Comparison of ENCODE assay signal across 8 mouse cellular contexts in the genomic region with DNA sequence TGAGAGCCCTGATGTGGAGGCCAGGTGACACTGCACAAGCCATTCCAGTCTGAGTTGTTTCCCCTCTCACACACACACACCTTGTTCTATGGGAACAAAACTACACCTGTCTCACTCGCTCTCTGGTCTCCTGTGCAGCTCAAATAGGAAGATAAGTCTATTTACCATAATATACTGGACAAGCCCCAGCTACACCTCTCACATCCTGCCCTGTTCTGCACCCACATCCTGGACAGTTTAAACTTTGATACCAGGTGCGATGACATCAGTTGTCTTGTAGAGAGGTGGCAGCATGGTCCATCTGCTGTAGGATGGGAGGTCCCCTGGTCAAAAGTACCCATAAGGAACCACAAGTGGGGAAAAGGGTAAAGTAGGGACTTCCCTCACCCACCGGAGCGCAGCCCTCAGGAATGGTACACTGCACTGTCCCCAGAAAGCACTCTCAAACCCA. TPM values are rescaled to one million over a fixed set of nuclear protein-coding genes. Genes with fewer than 3 reads are reported as not detected.
DNase-seq lines count a peak whose midpoint lies in the region; ATAC-seq and TF ChIP-seq lines count a peak whose summit lies in the region.

No protein-coding gene starts in this region.

- peak overlapping the region; percentile 83 for H3K4me2 ChIP-seq in hindbrain, embryonic 14.5 days (replicated peaks)

- peak; percentile 29 to 36 for DNase-seq in heart, adult 2 months
- no peak for DNase-seq in heart, postnatal 25 days (ENCODE audit: low spot score)
- DNase-seq in hindbrain, embryonic 14.5 days (ENCODE audit: low spot score), result no peak
- no peak for DNase-seq in midbrain, embryonic 10.5 days (ENCODE audit: low spot score)
- peak; percentile 48 for DNase-seq in thymus, postnatal 4 days
- DNase-seq in retina, postnatal 1 day, result no peak
- no peak for DNase-seq in urinary bladder, postnatal 25 days (ENCODE audit: low spot score)

- no peaks in the 10 kb centered on the region for H3K9me3 ChIP-seq in hindbrain, embryonic 14.5 days (ENCODE audit: control insufficient read depth, low read length)
- H3K9me3 ChIP-seq in midbrain, embryonic 10.5 days (replicated peaks), result no peaks in the 10 kb centered on the region

- 30% methylated on average over 4 of the region's 4 CpGs for WGBS in heart, adult 2 months
- 55% methylated on average over 4 of the region's 4 CpGs for WGBS in hindbrain, embryonic 14.5 days
- 62% methylated on average over 4 of the region's 4 CpGs for WGBS in midbrain, embryonic 10.5 days

- intact Hi-C loops in heart, adult 2 months (cut with DNase I), result loop anchor here (5.0 kb wide), 1 partner anchor 288 kb away; no protein-coding TSS in a partner anchor
- intact Hi-C loops in heart, postnatal 25 days (cut with DNase I), result loop anchor here (2.0 to 5.0 kb wide), 2 partner anchors 20 to 98 kb away; no protein-coding TSS in a partner anchor

- no peak for TF ChIP-seq EP300 in heart, adult 2 months (IDR thresholded peaks at IDR 0.05; ENCODE audit: insufficient read depth, low read depth, low read length)

- H3K27ac ChIP-seq in heart, adult 2 months, result peak overlapping the region; percentile 93
- H3K27ac ChIP-seq in hindbrain, embryonic 14.5 days, result peak overlapping the region; percentile 88; the same call in 1 of the 2 replicates
- H3K27ac ChIP-seq in midbrain, embryonic 10.5 days (replicated peaks), result peak overlapping the region; percentile 95; the same call in 1 of the 2 replicates

- peak overlapping the region; percentile 23 for H3K9ac ChIP-seq in heart, adult 2 months (ENCODE audit: low read depth, low read length)
- H3K9ac ChIP-seq in hindbrain, embryonic 14.5 days, result peak overlapping the region; percentile 98

- TF ChIP-seq POLR2A in heart, adult 2 months (IDR thresholded peaks at IDR 0.05; ENCODE audit: insufficient read depth, low read depth, low read length), result no peak

- peaks cover 2% of the 10 kb centered on the region; the same call in 1 of the 2 replicates for H3K36me3 ChIP-seq in heart, adult 2 months (ENCODE audit: control insufficient read depth, insufficient read depth, low read length)
- H3K36me3 ChIP-seq in hindbrain, embryonic 14.5 days (replicated peaks; ENCODE audit: control insufficient read depth, insufficient read depth), result no peaks in the 10 kb centered on the region
- no peaks in the 10 kb centered on the region for H3K36me3 ChIP-seq in midbrain, embryonic 10.5 days

- peaks cover 3% of the 10 kb centered on the region for H3K79me2 ChIP-seq in heart, adult 2 months (replicated peaks; ENCODE audit: control insufficient read depth, insufficient read depth, low read length)

- peaks cover 38% of the 10 kb centered on the region for H3K4me1 ChIP-seq in heart, adult 2 months (ENCODE audit: control insufficient read depth, insufficient read depth, low read length)
- H3K4me1 ChIP-seq in hindbrain, embryonic 14.5 days (replicated peaks; ENCODE audit: control insufficient read depth, insufficient read depth, low read length), result peaks cover 59% of the 10 kb centered on the region
- H3K4me1 ChIP-seq in midbrain, embryonic 10.5 days, result peaks cover 62% of the 10 kb centered on the region

- peak overlapping the region; percentile 90 for H3K4me3 ChIP-seq in heart, adult 2 months
- peak overlapping the region; percentile 96 for H3K4me3 ChIP-seq in hindbrain, embryonic 14.5 days (replicated peaks; ENCODE audit: low read length)
- H3K4me3 ChIP-seq in midbrain, embryonic 10.5 days, result peak overlapping the region; percentile 97

- H3K27me3 ChIP-seq in heart, adult 2 months (ENCODE audit: control insufficient read depth, insufficient read depth, low read length), result no peaks in the 10 kb centered on the region
- no peaks in the 10 kb centered on the region for H3K27me3 ChIP-seq in hindbrain, embryonic 14.5 days (ENCODE audit: control insufficient read depth, insufficient read depth, low read length)
- H3K27me3 ChIP-seq in midbrain, embryonic 10.5 days (ENCODE audit: low read depth, poor library complexity, severe bottlenecking), result no peaks in the 10 kb centered on the region

- TF ChIP-seq CTCF in heart, adult 2 months (IDR thresholded peaks at IDR 0.05), result no peak

- ATAC-seq in activated CD4-positive, CD25-positive, alpha-beta regulatory T cell, adult 4 months, result peak; percentile 50
- ATAC-seq in hindbrain, embryonic 14.5 days (ENCODE audit: low FRiP score), result no peak

RNA-seq across cellular contexts. Expression of gene Grk2, which starts 1.1 kb away (rescaled TPM):
- 10 to 100 TPM; 56.0 to 59.0 TPM for total RNA-seq in heart, adult 2 months (2021)
- polyA plus RNA-seq in heart, adult 2 months (2012; rRNA removed), result 53.6 and 61.3 TPM in 2 replicates
- 10 to 100 TPM; 49.3 to 57.9 TPM for total RNA-seq in heart, postnatal 25 days (2021)
- 100 to 1,000 TPM in 1 of 2 experiments, 10 to 100 TPM in 1; 83.4 to 101 TPM for polyA plus RNA-seq in activated CD4-positive, CD25-positive, alpha-beta regulatory T cell, adult 4 months (2017; shearing (Covaris generic))
- polyA plus RNA-seq in hindbrain, embryonic 14.5 days (2014; fragmentation: Nextera tagmentation; extraction: Ambion mirVana), result 29.2 and 30.4 TPM in 2 replicates
- polyA plus RNA-seq in midbrain, embryonic 10.5 days (2016; fragmentation: Nextera tagmentation; extraction: Ambion mirVana), result 12.2 and 14.2 TPM in 2 replicates

RNA-seq across cellular contexts. Expression of gene Ankrd13d, which starts 22.0 kb away (rescaled TPM):
- total RNA-seq in heart, adult 2 months (2021), result under 1 TPM; 0.34 to 0.60 TPM
- 1.4 and 1.5 TPM in 2 replicates for polyA plus RNA-seq in heart, adult 2 months (2012; rRNA removed)
- total RNA-seq in heart, postnatal 25 days (2021), result 1 to 10 TPM; 1.2 to 1.5 TPM
- 1 to 10 TPM; 1.5 to 2.1 TPM for polyA plus RNA-seq in activated CD4-positive, CD25-positive, alpha-beta regulatory T cell, adult 4 months (2017; shearing (Covaris generic))
- 50.7 and 56.6 TPM in 2 replicates for polyA plus RNA-seq in hindbrain, embryonic 14.5 days (2014; fragmentation: Nextera tagmentation; extraction: Ambion mirVana)
- polyA plus RNA-seq in midbrain, embryonic 10.5 days (2016; fragmentation: Nextera tagmentation; extraction: Ambion mirVana), result 11.7 and 12.6 TPM in 2 replicates

RNA-seq across cellular contexts. Expression of gene Ssh3, which starts 35.9 kb away (rescaled TPM):
- total RNA-seq in heart, adult 2 months (2021), result 1 to 10 TPM; 6.7 to 7.3 TPM
- polyA plus RNA-seq in heart, adult 2 months (2012; rRNA removed), result 13.7 and 15.9 TPM in 2 replicates
- 1 to 10 TPM; 5.8 to 6.6 TPM for total RNA-seq in heart, postnatal 25 days (2021)
- polyA plus RNA-seq in activated CD4-positive, CD25-positive, alpha-beta regulatory T cell, adult 4 months (2017; shearing (Covaris generic)), result 10 to 100 TPM in 1 of 2 experiments, 1 to 10 TPM in 1; 8.8 to 11.4 TPM
- 12.9 and 13.4 TPM in 2 replicates for polyA plus RNA-seq in hindbrain, embryonic 14.5 days (2014; fragmentation: Nextera tagmentation; extraction: Ambion mirVana)
- 3.2 and 3.6 TPM in 2 replicates for polyA plus RNA-seq in midbrain, embryonic 10.5 days (2016; fragmentation: Nextera tagmentation; extraction: Ambion mirVana)

Comparison
In these comparisons a context has a peak if more than half of its experiments do, and no peak if none do; other contexts are left out.
1. DNase-seq: peak in heart, adult 2 months (2 of 2) and thymus, postnatal 4 days (single experiment); none in heart, postnatal 25 days (single experiment), hindbrain, embryonic 14.5 days (single experiment), midbrain, embryonic 10.5 days (single experiment), retina, postnatal 1 day (single experiment) and urinary bladder, postnatal 25 days (single experiment).
2. Peak in every context shown above with its lines, with median percentiles within 50 percentile points of each other: H3K27ac ChIP-seq and H3K4me3 ChIP-seq.